Mouse (Mus musculus) ES-E14 (cell line): ENCODE results near the gene Clca3a1.

ENCODE experiments used
- MAFK ChIP-seq: IDR thresholded peaks from 2 replicates; pipeline ENCODE4 v1.6.1; 2014; ENCODE audit warnings: mild to moderate bottlenecking, low read depth, low read length, inconsistent platforms; ENCODE audit not compliant: insufficient read depth
- ZC3H11A ChIP-seq: IDR thresholded peaks from 2 replicates; pipeline ENCODE4 v1.6.1; 2012; ENCODE audit warnings: low read depth, mild to moderate bottlenecking, inconsistent platforms, low read length, borderline replicate concordance
- ZNF384 ChIP-seq: IDR thresholded peaks from 2 replicates; pipeline ENCODE4 v1.6.1; 2012; ENCODE audit warnings: low read depth, low read length, inconsistent platforms

DNA sequence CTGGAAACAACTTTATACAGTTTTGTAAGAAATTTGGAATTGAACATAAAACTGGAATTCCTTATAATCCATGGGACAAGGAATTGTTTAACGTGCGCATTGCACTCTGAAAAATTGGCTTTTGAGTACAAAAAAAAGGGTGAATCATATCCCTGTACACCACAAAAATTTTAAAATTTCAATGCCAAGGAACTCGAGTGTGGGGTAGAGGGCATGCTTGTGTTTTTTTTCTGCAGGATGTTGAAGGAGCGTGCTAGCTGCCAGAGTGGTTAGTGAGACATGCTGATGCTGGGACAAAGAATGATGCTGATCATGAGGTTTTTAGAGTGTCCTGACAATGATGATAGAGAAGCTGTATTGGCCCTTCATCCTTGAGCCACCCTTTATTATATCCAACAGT lies 4.4 kb upstream of the Clca3a1 start:
- TF ChIP-seq ZNF384 (no peak), MAFK (no peak), ZC3H11A (no peak)
